Mouse (Mus musculus): ENCODE data around the gene Emd.

GRCm38 (mm10) chrX:74298348-74298747 lies 43.9 kb downstream of the Emd start:
- no peak for TF ChIP-seq CTCF (IDR thresholded peaks at IDR 0.05; ENCODE audit: low read depth, low read length)
- no peak for TF ChIP-seq GATA1 (IDR thresholded peaks at IDR 0.05; ENCODE audit: borderline replicate concordance, low read length)
- TF ChIP-seq GATA2 (IDR thresholded peaks at IDR 0.05; ENCODE audit: borderline replicate concordance, low read depth, low read length) = no peak
- no peak for TF ChIP-seq TAL1 (conservative IDR thresholded peaks at IDR 0.05; ENCODE audit: low read depth, low read length)
- no peak for TF ChIP-seq POLR2AphosphoS5 (IDR thresholded peaks at IDR 0.05; ENCODE audit: insufficient replicate concordance, low read depth, low read length)
